Mouse (Mus musculus) urinary bladder, postnatal 36 days (tissue): Measurements from ENCODE around the gene Fam163b.

ENCODE experiments used
- DNase-seq, 2 experiments: peaks; one replicate each; pipeline ENCODE4 v3.0.0; 2022; ENCODE audit warnings: low spot score in 2 of 2, mixed read lengths in 1 of 2

The Fam163b gene

GRCm38 (mm10) chr2:27141950-27142693, at the start of gene Fam163b:
TSS of gene Fam163b (minus strand) at chr2:27142491.
- peak in 1 of 2 experiments; percentile 14 for DNase-seq

- DNase-seq, result no peak
Observed at GRCm38 (mm10) chr2:27189994-27190393, 47.7 kb upstream of the Fam163b start.

- no peak for DNase-seq
Observed at GRCm38 (mm10) chr2:27187531-27187930, 45.2 kb upstream of the Fam163b start.

- DNase-seq, result peak in 1 of 2 experiments; percentile 15
Observed at GRCm38 (mm10) chr2:27183734-27184133, 41.4 kb upstream of the Fam163b start.

- DNase-seq, result no peak
Observed at GRCm38 (mm10) chr2:27181907-27182306, 39.6 kb upstream of the Fam163b start.

- no peak for DNase-seq
Observed at GRCm38 (mm10) chr2:27179101-27179500, 36.8 kb upstream of the Fam163b start.

- no peak for DNase-seq
Observed at GRCm38 (mm10) chr2:27175696-27176267, 33.5 kb upstream of the Fam163b start.

GRCm38 (mm10) chr2:27174242-27174641, 32.0 kb upstream of the Fam163b start:
- no peak for DNase-seq

- DNase-seq, result no peak
Observed at GRCm38 (mm10) chr2:27166999-27167398, 24.7 kb upstream of the Fam163b start.

GRCm38 (mm10) chr2:27166074-27166473, 23.8 kb upstream of the Fam163b start:
- no peak for DNase-seq

- no peak for DNase-seq
Observed at GRCm38 (mm10) chr2:27164796-27165590, 22.7 kb upstream of the Fam163b start, which contains the start of gene Dbh. TSS of gene Dbh (plus strand) at chr2:27165233.

- DNase-seq, result no peak
Observed at GRCm38 (mm10) chr2:27163851-27164250, 21.6 kb upstream of the Fam163b start.

GRCm38 (mm10) chr2:27162656-27163055, 20.4 kb upstream of the Fam163b start:
- no peak for DNase-seq

- no peak for DNase-seq
Observed at GRCm38 (mm10) chr2:27161526-27161925, 19.2 kb upstream of the Fam163b start.

- no peak for DNase-seq
Observed at GRCm38 (mm10) chr2:27156596-27156995, 14.3 kb upstream of the Fam163b start.

- DNase-seq, result no peak
Observed at GRCm38 (mm10) chr2:27154466-27155185, 12.3 kb upstream of the Fam163b start.

- no peak for DNase-seq
Observed at GRCm38 (mm10) chr2:27149457-27149856, 7.2 kb upstream of the Fam163b start.

- no peak for DNase-seq
Observed at GRCm38 (mm10) chr2:27146840-27147239, 4.5 kb upstream of the Fam163b start.

- no peak for DNase-seq
Observed at GRCm38 (mm10) chr2:27144957-27145356, 2.7 kb upstream of the Fam163b start.

GRCm38 (mm10) chr2:27138356-27138755, 3.9 kb downstream of the Fam163b start:
- DNase-seq, result no peak

GRCm38 (mm10) chr2:27136789-27137188, 5.5 kb downstream of the Fam163b start:
- no peak for DNase-seq

GRCm38 (mm10) chr2:27136336-27136735, 6.0 kb downstream of the Fam163b start:
- no peak for DNase-seq
